Mouse (Mus musculus) embryo, embryonic 11 days (tissue): ENCODE results near the gene Pabpc4.
"Not testable (repeated sequence)": the region's sequence is repeated elsewhere in the genome, so short reads cannot be mapped to it uniquely, and the experiment has no call there.

Source experiments
- DNase-seq: peaks from one replicate; pipeline ENCODE4 v3.0.0-alpha.2; 2015

Pabpc4 gene

GRCm38 (mm10) chr4:123248971-123249567 is 13.1 kb upstream of the Pabpc4 start:
- no peak for DNase-seq

GRCm38 (mm10) chr4:123252214-123252613 is 9.9 kb upstream of the Pabpc4 start:
- DNase-seq: no peak

GRCm38 (mm10) chr4:123254617-123255016 is 7.5 kb upstream of the Pabpc4 start:
- DNase-seq: peak; percentile 72

- peak; percentile 79 for DNase-seq
Measured at GRCm38 (mm10) chr4:123260071-123260746, 1.9 kb upstream of the Pabpc4 start.

- DNase-seq: no peak
Measured at GRCm38 (mm10) chr4:123271063-123271462, 8.9 kb downstream of the Pabpc4 start.

GRCm38 (mm10) chr4:123280117-123280516 is 18.0 kb downstream of the Pabpc4 start:
- DNase-seq: no peak

- peak; percentile 95 for DNase-seq
Measured at GRCm38 (mm10) chr4:123282500-123282899, 20.3 kb downstream of the Pabpc4 start.

- DNase-seq: peak; percentile 32
Measured at GRCm38 (mm10) chr4:123282915-123283674, 20.9 kb downstream of the Pabpc4 start.

GRCm38 (mm10) chr4:123283675-123284064 is 21.5 kb downstream of the Pabpc4 start:
- DNase-seq: peak; percentile 35

GRCm38 (mm10) chr4:123284731-123285624 is 22.8 kb downstream of the Pabpc4 start:
- DNase-seq: no peak

- DNase-seq: no peak
Measured at GRCm38 (mm10) chr4:123286790-123287189, 24.6 kb downstream of the Pabpc4 start.

- DNase-seq: no peak
Measured at GRCm38 (mm10) chr4:123289038-123289437, 26.9 kb downstream of the Pabpc4 start.

- DNase-seq: no peak
Measured at GRCm38 (mm10) chr4:123292390-123292789, 30.2 kb downstream of the Pabpc4 start.

GRCm38 (mm10) chr4:123292989-123293388 is 30.8 kb downstream of the Pabpc4 start:
- no peak for DNase-seq

GRCm38 (mm10) chr4:123293661-123294443 is 31.7 kb downstream of the Pabpc4 start:
- no peak for DNase-seq

GRCm38 (mm10) chr4:123295026-123295425 is 32.9 kb downstream of the Pabpc4 start:
- DNase-seq: not testable (repeated sequence)

GRCm38 (mm10) chr4:123295516-123296147 is 33.5 kb downstream of the Pabpc4 start:
- no peak for DNase-seq

- no peak for DNase-seq
Measured at GRCm38 (mm10) chr4:123296148-123296534, 34.0 kb downstream of the Pabpc4 start.

GRCm38 (mm10) chr4:123297195-123297960 is 35.2 kb downstream of the Pabpc4 start:
- DNase-seq: no peak

- no peak for DNase-seq
Measured at GRCm38 (mm10) chr4:123298226-123298625, 36.1 kb downstream of the Pabpc4 start.
